Mouse (Mus musculus) lung, adult 2 months (tissue): ENCODE results near the gene Sema4d.

Experiments
- CTCF ChIP-seq: fragments of 200-500 bp; IDR thresholded peaks from 2 replicates; pipeline ENCODE4 v1.5.1; 2011; ENCODE audit warnings: mild to moderate bottlenecking, low read length, control low read depth; ENCODE audit not compliant: insufficient read depth
- POLR2A ChIP-seq: fragments of 200-500 bp; IDR thresholded peaks from 2 replicates; pipeline ENCODE4 v1.6.1; 2011; ENCODE audit warnings: low read depth, mild to moderate bottlenecking, control low read depth, low read length, borderline replicate concordance; ENCODE audit errors: extremely low read depth

DNA sequence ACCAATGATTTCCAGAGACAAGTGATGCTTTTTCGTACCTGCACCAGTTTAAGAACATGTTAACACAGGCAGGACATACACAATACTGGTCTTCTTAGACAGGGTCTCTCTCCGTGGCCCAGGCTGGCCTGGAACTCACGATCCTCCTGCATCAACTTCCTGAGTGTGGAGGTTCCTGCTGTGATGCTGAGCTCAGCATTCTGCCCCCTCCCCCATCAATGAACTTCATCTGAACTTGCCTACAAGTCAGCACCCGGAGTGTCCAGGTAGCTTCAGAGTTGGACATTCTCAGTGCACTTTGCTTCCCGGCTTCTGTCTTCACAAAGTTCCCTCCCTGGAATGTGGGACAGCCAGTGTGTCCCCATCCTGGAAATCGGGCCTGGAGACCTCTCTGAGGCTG lies 69.0 kb downstream of the Sema4d start:
- TF ChIP-seq CTCF (no peak), POLR2A (no peak)
